Mouse (Mus musculus): ENCODE data around the gene Cwh43.

Gene Cwh43

DNA sequence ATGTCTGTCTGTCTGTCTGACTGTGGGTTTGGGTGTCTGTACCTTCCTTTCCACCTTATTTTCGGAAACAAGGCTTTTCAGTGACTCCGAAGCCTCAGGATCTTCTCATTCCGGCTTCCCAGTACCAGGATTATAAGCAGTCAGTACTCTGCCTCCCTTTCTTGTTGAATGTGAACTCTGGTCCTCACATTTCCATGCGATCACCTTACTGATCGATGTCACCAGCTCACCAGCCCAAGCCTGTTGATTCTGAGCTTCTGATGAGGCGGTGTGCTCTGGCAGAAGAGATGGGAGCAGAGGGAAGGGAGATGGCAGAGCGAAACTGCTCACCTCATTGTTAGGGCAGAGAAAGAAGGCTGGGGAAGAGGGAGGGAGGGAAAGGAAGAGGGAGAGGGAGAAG, 24.4 kb upstream of the Cwh43 start:
- ChIA-PET CTCF (interaction anchor here in 3 of 4 experiments (0.6 to 2.9 kb wide), 7 partner anchors 22 to 325 kb away, joined by 4 to 20 read pairs (median 6); no protein-coding TSS in a partner anchor), POLR2A (interaction anchor here in 1 of 4 experiments (1.0 to 1.1 kb wide), 2 partner anchors 11 to 14 kb away, joined by 3 to 4 read pairs; no protein-coding TSS in a partner anchor)

DNA sequence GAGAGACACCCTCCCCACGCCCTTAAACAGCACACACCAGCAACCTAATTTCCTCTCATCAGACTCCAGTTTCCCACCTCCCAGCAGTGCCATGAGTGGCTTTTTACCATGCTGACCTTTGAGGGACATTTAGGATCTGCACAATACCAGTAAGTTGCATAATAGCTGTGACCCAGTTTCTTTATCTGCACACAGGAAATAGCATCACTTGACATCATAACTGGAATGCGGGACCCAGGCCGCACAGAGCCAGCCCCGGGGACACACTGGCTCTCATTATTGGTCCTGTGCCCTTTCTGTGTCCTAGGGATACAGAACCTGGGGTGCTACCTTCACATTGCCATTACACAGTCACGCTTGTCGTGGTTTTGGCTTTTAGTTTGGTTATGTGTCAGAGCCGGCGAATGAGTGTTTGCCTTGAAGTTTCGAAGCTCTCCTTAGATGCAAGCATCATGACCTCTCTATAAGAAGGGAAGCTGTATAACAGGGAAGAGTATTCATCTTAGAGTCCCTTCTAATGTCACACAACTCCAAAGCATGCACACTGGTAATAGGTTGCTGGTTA, 23.8 kb upstream of the Cwh43 start:
- POLR2A ChIA-PET = interaction anchor here in 2 of 4 experiments (0.6 to 1.1 kb wide), 5 partner anchors 12 to 398 kb away, joined by 3 to 10 read pairs (median 3); no protein-coding TSS in a partner anchor
- CTCF ChIA-PET = interaction anchor here (0.5 to 1.8 kb wide), 47 partner anchors 10 to 717 kb away, joined by 3 to 45 read pairs (median 5); partner anchors contain the start of genes Cwh43 (in 1 of the 4) and Fryl (in 1 of the 4)

DNA sequence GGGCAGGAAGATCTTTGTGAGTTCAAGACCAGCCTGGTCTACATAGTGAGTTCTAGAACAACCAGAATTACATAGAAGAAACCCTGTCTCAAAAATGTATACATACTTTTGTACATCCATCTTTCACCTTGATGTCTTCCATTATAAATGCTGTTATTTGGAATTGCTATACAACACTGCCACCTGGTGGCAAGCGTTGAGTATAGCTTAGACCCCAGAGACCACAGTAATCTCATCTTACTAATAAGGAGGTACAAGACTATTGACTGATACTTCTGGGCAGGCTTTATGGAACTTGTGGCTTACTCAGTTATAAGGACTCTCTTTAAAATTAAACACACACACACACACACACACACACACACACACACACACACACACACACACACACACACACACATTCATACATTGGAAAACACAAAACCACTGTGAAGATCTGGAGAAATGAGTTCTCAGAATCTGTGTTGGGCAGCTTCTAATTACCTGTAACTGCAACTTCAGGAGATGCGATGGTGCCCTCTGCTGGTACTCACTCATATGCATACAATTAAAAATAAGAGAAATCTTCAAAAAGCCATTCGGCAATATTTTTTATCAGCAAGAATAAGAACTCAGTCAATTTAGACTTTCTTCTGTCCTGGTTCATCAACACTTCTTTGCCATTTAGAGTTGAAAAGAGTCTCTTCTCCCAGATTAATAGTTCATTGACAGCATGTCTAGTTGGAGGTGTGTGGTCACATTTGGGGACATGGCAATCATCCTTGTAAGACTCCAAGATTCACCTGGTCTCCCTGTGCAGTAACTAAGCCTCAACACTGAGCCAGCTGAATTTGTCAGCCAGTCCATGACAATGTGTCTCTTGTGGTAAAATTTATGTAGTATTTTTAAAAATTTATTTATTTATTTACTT, 22.9 kb upstream of the Cwh43 start:
- ChIA-PET CTCF (interaction anchor here (0.6 to 1.8 kb wide), 62 partner anchors 10 to 775 kb away, joined by 3 to 45 read pairs (median 4); partner anchors contain the start of genes Fryl (in 2 of the 4) and Cwh43 (in 1 of the 4)), POLR2A (interaction anchor here in 2 of 4 experiments (0.6 to 0.9 kb wide), 6 partner anchors 63 to 399 kb away, joined by 3 to 10 read pairs (median 5); no protein-coding TSS in a partner anchor)

DNA sequence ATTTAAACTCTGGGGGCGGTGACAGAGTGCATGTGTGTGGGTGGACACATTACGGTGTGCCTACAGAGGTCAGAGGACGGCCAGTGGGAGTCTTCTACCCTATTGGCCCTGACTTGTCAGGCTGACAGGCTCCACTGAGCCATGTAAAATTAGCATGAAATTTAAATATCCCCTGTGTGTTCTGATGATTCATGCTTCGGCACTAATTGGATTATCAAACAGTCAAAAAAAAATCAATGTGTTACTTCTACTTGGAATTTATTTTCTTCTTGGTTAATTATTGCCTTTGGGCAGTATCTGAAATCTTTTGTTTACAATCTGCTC, 22.3 kb upstream of the Cwh43 start:
- CTCF ChIA-PET = interaction anchor here (0.6 to 1.8 kb wide), 28 partner anchors 15 to 411 kb away, joined by 3 to 45 read pairs (median 5); partner anchors contain the start of gene Fryl (in 1 of the 4)

DNA sequence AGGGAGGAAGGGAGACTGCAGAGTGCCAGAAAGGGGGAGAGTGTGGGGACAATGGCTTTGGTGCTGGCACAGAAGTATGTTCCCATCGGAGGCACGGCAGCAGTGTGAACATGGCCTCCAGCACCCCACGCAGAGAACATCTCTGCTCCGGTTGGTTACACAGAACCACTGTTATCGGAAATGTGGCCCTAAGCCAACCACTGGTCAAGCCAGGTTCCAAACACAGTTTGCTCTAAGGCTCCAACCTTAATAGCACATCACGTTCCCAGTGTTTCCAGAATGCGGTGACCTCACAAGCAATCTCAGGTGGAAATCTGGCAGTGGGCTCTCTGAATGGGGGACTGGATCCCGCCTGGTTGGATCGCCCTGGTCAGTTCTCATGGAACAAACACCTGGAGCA, 12.8 kb upstream of the Cwh43 start:
- POLR2A ChIA-PET = no interaction called here
- CTCF ChIA-PET = interaction anchor here in 1 of 4 experiments (0.8 kb wide), 1 partner anchor 10 kb away, joined by 3 read pairs; no protein-coding TSS in a partner anchor

More for the DNA sequence above, 22.3 kb upstream of the Cwh43 start:
- POLR2A ChIA-PET = interaction anchor here in 1 of 4 experiments (0.7 kb wide), 1 partner anchor 261 kb away, joined by 5 read pairs; no protein-coding TSS in a partner anchor

DNA sequence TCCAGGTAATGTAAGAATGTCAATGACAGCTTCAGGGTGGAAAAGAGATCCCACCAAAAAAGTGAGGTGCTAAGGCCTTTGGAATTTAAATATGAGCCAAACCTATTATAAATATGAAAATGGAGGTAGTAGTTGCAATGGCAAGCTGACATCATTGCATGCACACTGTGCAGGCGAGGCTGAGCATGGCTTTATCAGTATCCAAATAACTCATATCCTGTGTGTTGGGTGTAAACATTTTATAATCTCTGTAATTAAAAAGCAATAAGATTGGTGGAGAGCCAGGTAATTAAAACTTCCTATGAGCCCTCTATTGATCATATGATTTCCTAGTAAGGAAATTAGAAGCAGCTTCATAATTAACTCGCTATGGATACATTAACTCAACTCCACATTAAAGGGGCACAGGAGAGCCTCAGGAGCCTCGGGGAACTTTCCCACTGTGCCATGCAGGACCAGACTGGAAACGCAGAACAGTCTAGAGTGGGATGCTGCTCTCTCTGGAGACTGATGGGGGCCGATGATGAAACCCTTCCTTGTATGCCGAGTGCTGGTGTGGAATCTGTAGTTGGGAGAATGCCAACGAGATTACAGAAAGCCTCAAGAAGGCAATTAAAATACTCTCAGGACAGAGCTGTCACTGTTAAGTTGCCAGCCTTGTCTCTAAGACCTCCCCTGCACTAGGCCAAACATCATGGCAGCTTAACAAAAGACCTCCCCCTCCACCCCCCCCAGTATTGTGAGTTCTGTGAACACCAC, 5.9 kb upstream of the Cwh43 start:
- ChIA-PET CTCF (interaction anchor here in 1 of 4 experiments (0.5 kb wide), 1 partner anchor 415 kb away, joined by 3 read pairs; no protein-coding TSS in a partner anchor), POLR2A (interaction anchor here in 1 of 4 experiments (0.6 kb wide), 1 partner anchor 156 kb away, joined by 3 read pairs; no protein-coding TSS in a partner anchor)

DNA sequence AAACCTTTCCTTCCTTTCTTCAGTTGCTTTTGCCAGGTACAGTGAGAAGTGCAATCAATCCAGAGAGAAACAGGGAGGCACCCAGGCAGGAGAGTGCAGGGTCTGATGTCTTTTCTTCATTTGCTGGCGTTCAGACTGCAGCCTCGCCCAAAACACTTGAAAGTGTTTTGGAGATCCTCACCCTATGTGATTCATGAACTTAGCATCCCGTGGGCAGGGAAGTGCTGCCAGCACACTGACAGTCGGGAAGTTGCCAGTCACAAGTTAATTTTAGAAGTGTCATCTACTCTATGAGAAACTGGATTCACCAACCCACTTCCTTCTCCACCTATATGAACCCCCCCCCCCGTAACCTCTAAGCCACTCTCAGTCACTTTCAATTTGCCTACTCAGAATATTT, 4.5 kb upstream of the Cwh43 start:
- ChIA-PET POLR2A (interaction anchor here in 1 of 4 experiments (1.6 kb wide), 1 partner anchor 109 kb away, joined by 4 read pairs; the partner anchor contains the start of gene Ociad1), CTCF (interaction anchor here in 1 of 4 experiments (0.6 kb wide), 1 partner anchor 99 kb away, joined by 3 read pairs; no protein-coding TSS in a partner anchor)

DNA sequence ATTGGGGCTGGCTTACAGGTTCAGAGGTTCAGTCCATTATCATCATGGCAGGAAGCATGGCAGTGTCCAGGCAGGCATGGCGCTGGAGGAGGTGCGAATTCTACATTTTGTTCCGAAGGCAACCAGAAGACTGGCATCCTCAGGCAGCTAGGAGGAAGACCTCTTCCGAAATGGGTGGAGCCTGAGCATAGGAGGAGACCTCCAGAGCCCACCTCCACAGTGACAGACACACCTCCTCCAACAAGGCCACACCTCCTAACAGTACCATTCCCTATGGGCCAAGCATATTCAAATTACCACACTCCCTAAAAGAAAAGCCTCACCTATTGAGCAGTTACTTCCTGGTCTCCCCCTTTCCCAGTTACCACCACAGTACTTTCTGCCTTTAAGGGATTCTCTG, 3.0 kb upstream of the Cwh43 start:
- ChIA-PET CTCF (interaction anchor here in 2 of 4 experiments (0.5 to 1.0 kb wide), 2 partner anchors 19 to 26 kb away, joined by 3 to 8 read pairs; no protein-coding TSS in a partner anchor), POLR2A (interaction anchor here in 3 of 4 experiments (0.6 to 1.6 kb wide), 3 partner anchors 35 to 407 kb away, joined by 3 to 4 read pairs (median 3); partner anchors contain the start of gene Ociad1 (in 1 of the 3))

DNA sequence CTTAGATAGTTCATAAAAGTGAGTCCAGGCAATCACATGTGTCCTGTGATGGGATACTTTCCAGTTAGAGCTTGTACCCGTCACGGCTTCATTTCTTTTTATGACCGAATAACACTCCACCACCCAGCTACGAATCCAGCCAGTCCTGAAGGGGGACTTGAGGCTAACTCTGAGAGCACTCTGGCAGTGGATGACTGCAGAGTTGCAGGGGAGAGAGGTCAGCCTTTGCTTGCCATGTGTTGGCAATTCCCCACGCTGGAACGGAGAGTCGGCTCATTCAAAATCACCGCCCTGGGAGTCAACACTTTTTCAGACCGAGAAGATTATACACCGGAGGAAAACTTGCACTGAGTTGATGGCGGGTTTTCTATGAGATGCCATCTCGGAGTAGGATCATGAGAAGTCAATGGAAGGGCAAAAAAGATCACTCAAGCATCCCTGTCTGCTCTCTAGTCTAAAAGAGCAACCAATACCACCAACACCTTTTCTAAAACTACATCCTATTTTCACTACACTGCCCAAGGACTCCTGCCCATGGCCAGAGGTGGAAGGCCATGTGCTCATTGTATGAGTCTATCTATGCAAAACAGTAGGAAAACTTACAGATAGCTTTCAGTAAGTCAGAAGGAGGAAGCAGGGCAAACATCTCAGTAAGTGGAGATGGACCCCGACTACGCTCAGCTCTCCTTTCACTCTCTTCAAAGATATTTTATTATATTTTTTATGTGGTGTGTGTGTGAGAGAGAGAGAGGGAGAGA, 2.4 kb upstream of the Cwh43 start:
- ChIA-PET POLR2A (interaction anchor here in 3 of 4 experiments (0.6 to 0.8 kb wide), 4 partner anchors 35 to 408 kb away, joined by 3 to 4 read pairs (median 3); no protein-coding TSS in a partner anchor), CTCF (interaction anchor here in 3 of 4 experiments (0.5 to 1.0 kb wide), 5 partner anchors 15 to 473 kb away, joined by 3 to 7 read pairs (median 3); no protein-coding TSS in a partner anchor)

DNA sequence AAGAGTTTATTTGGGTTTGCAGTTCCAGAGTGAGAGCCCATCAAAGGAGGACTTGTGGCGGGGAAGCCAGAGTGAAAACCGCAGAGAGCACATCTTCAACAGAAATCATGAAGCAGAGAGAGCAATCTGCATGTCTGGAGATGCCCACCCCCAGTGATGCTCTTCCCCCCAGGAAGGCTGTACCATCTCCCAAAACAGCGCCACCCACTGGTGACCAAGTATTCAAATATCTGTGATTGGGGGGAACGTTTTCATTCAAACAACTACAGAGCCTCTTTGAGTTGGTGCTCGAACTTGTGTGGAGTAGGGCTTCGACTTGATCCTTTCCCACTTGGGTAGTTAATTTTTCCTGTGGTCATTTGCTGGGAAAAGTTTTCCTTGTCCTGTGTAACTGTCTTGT, 1.1 kb upstream of the Cwh43 start:
- ChIA-PET CTCF (interaction anchor here in 3 of 4 experiments (0.6 to 1.5 kb wide), 6 partner anchors 10 to 1944 kb away, joined by 3 to 6 read pairs (median 4); no protein-coding TSS in a partner anchor), POLR2A (interaction anchor here in 3 of 4 experiments (0.5 to 1.3 kb wide), 5 partner anchors 25 to 319 kb away, joined by 3 to 4 read pairs (median 3); no protein-coding TSS in a partner anchor)

DNA sequence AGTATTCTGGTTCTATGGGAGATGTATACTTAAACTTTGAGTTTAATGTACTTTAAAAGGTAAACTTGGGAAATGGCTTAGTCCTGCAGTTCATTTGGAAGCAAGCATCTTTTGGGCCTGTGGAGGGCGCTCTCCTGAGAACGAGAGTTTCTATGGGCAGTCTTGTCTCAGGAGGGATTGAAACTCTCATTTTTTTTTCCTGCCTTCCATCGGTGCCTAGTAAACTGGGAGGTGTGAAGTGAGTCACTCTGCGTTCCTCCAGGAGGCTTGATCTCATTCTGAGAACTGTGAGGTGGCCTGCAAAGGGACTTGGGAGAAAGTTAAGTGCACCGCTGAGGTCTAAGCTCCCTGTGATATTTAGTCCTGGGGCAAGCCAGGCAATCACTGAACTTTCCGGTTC, 986 bp downstream of the Cwh43 start:
- POLR2A ChIA-PET = interaction anchor here in 2 of 4 experiments (0.6 to 1.5 kb wide), 2 partner anchors 84 to 276 kb away, joined by 3 to 4 read pairs; no protein-coding TSS in a partner anchor
- CTCF ChIA-PET = interaction anchor here (0.6 to 1.3 kb wide), 6 partner anchors 8 to 226 kb away, joined by 3 to 8 read pairs (median 4); no protein-coding TSS in a partner anchor

DNA sequence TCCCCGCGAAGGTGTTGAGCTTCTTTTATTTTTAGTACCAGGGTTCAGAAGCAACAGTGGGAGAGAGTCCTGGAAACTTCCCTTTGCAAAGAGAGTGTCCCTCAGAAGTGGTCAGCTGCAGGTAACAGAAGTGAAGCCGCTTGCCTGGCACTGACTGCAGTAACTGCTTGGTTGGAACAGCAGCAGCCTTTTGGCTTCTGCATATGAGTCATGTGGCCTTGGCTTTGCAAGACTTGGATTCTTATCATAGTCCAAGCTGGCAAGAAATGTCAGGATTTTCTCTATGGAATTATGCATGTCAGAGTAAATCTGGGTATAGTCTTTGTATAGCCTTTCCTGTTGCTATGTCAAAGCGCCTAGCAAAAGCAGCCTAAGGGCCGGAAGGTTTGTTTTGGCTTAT, 4.1 kb downstream of the Cwh43 start:
- ChIA-PET POLR2A (interaction anchor here in 2 of 4 experiments (0.5 to 1.6 kb wide), 2 partner anchors 141 to 683 kb away, joined by 3 read pairs; no protein-coding TSS in a partner anchor), CTCF (interaction anchor here in 1 of 4 experiments (0.6 kb wide), 1 partner anchor 50 kb away, joined by 6 read pairs; no protein-coding TSS in a partner anchor)

DNA sequence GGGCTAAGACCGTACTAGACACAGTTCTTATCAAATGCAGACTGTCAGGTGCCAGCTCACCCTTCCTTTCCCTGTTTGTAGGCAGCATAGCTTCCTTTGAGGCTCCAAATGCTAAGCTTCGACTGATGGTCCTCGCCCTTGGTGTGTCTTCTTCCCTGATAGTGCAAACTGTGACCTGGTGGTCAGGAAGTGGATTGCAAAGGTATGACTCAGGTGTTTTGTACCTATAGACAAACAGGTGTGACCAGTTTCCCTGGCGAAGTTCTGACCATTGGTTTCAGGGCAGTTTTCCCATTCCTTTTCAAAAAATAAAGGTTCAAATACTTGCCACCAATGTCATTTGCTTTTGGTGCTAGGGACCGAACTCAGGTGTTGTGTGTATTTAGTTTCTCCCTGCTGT, 5.9 kb downstream of the Cwh43 start:
- POLR2A ChIA-PET = no interaction called here
- CTCF ChIA-PET = no interaction called here

DNA sequence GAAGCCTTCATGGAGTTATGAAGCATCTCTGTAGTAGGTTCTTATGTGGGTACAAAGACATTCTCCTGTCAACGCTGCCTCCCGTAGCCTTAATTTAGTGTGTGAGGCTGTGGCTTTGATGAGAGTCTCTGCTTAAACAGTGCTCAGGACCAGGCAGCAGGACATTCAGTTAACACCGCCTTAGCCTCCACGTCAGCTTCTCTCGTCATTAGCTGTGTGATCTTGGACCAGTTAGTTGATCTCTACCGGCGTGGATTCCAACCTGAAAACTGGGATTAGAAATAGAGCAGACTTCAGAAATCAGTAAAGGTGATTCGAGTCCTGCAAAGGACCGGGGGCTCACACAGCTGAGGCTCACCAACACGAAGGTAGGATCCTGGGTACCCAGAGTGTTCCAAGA, 8.3 kb downstream of the Cwh43 start:
- ChIA-PET CTCF (interaction anchor here in 3 of 4 experiments (1.2 to 1.5 kb wide), 3 partner anchors 7 to 219 kb away, joined by 3 to 4 read pairs (median 3); no protein-coding TSS in a partner anchor), POLR2A (interaction anchor here in 2 of 4 experiments (1.0 to 1.7 kb wide), 2 partner anchors 78 to 158 kb away, joined by 4 read pairs; partner anchors contain the start of gene Fryl (in 1 of the 2))

DNA sequence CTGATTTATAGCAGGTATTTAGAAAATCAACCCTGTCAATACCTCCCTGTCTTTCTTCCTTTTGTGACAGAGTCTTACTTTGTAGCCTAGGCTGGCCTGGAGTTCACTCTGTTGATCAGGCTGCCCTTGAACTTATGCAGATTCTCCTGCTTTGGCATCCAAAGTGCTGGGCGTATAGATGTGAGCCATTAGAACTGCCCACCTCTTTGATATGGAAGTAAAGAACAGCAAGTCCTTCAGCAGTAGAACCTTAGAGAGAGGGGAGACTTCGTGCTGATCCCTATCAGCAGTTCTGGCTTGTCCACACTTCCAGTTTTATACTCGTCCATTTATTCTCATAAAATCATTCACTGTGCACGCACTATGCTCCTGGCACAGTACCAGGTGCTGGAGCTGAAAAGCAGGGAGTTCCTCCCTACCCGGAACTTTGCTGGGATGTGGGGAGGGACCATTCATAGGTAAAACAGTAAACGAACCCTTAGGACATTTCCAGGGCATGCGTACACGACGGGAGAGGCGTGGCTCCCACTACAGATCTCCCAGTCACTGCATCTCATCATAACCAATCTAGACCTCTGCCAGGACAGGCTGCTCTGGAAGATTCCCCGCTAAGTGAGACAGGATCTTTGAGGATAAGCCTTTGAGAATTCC, 13.3 kb downstream of the Cwh43 start:
- POLR2A ChIA-PET = interaction anchor here in 1 of 4 experiments (0.8 to 1.2 kb wide), 2 partner anchors 13 to 17 kb away, joined by 3 read pairs; partner anchors contain the start of gene Cwh43
- CTCF ChIA-PET = interaction anchor here in 3 of 4 experiments (0.6 to 1.4 kb wide), 3 partner anchors 214 to 516 kb away, joined by 3 to 8 read pairs (median 4); no protein-coding TSS in a partner anchor

DNA sequence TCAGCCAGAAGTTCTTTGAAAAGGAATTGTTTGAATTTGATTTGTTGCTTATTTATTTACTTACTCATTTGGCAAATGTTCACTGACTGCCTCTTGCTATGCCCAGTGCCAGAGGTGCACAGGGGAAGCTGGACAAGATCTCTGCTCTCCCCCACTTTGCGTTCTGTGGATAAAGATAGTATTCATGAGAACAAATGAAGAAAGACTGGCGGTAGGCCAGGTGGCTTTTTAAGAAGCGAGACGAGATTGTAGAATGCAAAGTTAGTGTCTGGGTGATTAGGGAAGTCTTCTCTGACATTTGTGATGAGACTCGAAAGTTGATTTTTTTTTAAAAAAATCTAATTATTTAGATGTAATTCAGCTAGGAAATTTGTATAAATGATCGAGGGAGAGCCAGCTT, 20.9 kb downstream of the Cwh43 start:
- CTCF ChIA-PET = no interaction called here
- POLR2A ChIA-PET = no interaction called here
